Mouse (Mus musculus) hematopoietic multipotent progenitor cell, adult 10-12 weeks (in vitro differentiated cells): ENCODE results near the gene Lrrc27. TPM values are rescaled to one million over a fixed set of nuclear protein-coding genes. Genes with fewer than 3 reads are reported as not detected.

Experiments
- polyA plus RNA-seq: library from polyadenylated mRNA; stranded (reverse); fragments of >175 nt; gene quantifications from 2 replicates; pipeline ENCODE4 v1.2.3, GENCODE M21; 2012; ENCODE audit warnings: low replicate concordance

The Lrrc27 gene
- 0.13 and 1.2 TPM in 2 replicates for polyA plus RNA-seq

DNA sequence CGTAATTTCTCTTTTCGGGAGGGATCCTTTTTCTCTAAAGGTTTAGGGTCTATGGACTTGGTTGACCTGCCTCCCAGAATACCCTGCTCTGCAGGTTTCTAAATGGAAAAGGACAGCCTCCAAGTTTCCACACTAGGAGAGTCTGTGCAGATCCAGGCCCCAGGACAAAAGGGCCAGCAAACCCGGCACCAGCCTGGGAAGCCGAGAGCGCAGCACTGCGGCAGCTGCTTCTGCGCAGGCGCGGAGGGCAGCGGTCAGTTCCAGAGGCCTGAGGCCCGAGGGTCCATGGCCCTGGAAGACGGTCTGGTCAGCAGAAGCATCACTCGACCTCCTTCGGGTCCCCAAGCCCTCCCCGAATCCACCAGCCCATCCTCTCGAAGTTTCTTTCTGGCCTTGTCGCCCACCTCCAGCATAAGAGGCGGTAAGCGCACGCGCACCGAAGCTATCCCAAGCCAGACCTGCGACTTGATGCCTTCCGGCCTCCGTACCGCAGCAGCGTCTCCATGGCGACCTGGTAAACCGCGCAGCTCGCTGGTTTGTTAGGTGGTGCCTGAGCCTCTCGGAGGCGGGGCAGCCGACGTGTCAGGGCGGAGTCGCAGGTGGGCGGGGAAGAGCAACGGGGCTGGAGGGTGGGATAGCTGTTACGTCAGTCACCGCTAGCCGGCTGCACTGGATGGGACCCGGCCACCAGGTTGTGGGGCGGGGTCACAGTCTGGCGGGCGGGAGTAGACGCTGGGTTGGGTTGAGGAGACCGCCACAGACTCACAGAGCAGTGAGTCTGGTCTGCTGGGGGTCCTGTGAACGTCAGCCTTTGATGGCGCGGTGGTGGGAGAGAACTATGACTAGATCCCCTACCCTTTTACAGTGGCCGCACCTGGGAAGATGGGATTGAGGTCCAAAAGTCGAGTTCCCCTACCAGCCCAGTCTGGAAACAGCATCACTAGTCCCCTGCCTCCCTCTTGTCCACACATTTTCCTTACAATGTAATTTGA, at the start of gene Lrrc27, which contains the start of gene Stk32c:
Lrrc27 (plus strand) TSS at position 235 of the 992 bp plus-strand sequence.
Stk32c (minus strand) TSS at position 554 of the 992 bp plus-strand sequence.

DNA sequence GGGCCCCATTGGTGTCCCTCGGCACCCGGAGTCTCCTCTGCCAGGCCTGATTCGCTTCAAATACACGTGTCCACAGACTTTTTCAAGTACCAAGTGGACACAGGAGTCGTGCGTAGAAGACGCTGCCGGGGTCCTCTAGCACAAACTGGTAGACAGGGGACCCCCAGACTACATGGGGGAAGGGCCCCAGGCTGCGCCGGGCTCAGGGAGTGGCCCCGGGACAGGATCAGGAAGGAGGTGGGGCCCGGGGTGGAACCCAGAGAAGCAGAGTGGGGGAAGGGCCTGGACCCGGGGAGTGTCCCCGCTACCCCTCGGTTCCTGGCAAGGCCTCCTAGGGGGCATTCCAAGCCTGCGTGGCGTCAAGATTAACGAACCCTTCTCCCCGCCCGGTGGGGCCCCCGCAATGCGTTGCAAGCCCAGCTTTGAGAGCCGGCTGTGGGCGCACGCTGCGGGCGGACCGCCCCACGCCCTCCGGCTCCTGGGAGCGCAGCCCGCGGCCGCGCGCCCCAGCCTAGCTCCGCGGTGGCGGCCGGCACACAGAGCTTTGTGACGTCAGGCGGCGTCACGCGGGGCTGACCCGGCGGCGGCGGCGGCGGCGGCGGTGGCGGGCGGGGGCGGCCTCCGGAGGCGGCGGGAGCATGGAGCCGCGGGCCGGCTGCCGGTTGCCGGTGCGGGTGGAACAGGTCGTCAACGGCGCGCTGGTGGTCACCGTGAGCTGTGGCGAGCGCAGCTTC, 35.3 kb downstream of the Lrrc27 start, which contains the start of gene Pwwp2b:
Pwwp2b (plus strand) TSS at position 602 of the 734 bp plus-strand sequence.

Other genes starting within 250 kb of the Lrrc27 start
- not detected in 2 replicates for gene Dpysl4, start 127.0 kb upstream of the Lrrc27 start, polyA plus RNA-seq
- gene Stk32c, start 319 bp downstream of the Lrrc27 start, polyA plus RNA-seq: 1.5 and 4.9 TPM in 2 replicates
- gene Pwwp2b, start 35.5 kb downstream of the Lrrc27 start, polyA plus RNA-seq: 2.0 and 2.7 TPM in 2 replicates
- 11.9 and 20.5 TPM in 2 replicates for gene Inpp5a, start 176.1 kb downstream of the Lrrc27 start, polyA plus RNA-seq